Mouse (Mus musculus): ENCODE data around the gene Il1rapl1.

DNA sequence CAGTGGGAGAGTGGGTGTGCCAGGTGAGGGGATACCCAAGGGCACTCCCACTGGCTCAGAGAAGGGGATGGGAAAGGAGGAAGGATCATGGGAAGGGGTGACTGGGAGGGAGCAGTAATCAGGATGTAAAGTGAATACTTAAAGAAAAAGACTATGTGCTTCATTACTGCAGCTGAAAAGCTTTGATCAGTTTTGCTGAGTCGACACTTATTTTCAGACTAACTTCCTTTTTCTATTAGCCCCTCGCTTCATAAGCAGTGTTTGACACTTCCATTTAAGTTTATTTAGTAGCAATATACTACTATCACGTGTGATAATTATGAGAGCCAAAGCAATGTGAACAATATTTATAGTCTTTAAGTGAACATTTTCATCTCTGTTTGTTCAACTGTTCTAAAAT, 1307.2 kb downstream of the Il1rapl1 start:
- TF ChIP-seq CTCF (IDR thresholded peaks at IDR 0.05), result no peak
- no peak for TF ChIP-seq POLR2A (IDR thresholded peaks at IDR 0.05; ENCODE audit: insufficient read depth, low read depth, low read length)
- no peak for TF ChIP-seq EP300 (IDR thresholded peaks at IDR 0.05; ENCODE audit: insufficient read depth, low read depth, low read length)
